Mouse (Mus musculus) kidney, postnatal 14 days (tissue): Measurements from ENCODE around the gene Raver2.
A peak's percentile ranks its signal among the peaks of the same experiment; 100 is the strongest.

ENCODE experiments used
- DNase-seq: peaks from one replicate; pipeline ENCODE4 v3.0.0; 2022; ENCODE audit warnings: mixed read lengths

The Raver2 gene

GRCm38 (mm10) chr4:101121002-101121401, 52.2 kb downstream of the Raver2 start:
- no peak for DNase-seq

GRCm38 (mm10) chr4:101135013-101135412, 66.2 kb downstream of the Raver2 start:
- DNase-seq, result no peak

GRCm38 (mm10) chr4:101135909-101136308, 67.1 kb downstream of the Raver2 start:
- DNase-seq, result no peak

- no peak for DNase-seq
These were observed 69.2 kb downstream of the Raver2 start for GRCm38 (mm10) chr4:101137975-101138374.

- no peak for DNase-seq
These were observed 73.0 kb downstream of the Raver2 start for GRCm38 (mm10) chr4:101141768-101142167.

GRCm38 (mm10) chr4:101143901-101144300, 75.1 kb downstream of the Raver2 start:
- no peak for DNase-seq

- no peak for DNase-seq
These were observed 75.6 kb downstream of the Raver2 start for GRCm38 (mm10) chr4:101144361-101144760.

DNA sequence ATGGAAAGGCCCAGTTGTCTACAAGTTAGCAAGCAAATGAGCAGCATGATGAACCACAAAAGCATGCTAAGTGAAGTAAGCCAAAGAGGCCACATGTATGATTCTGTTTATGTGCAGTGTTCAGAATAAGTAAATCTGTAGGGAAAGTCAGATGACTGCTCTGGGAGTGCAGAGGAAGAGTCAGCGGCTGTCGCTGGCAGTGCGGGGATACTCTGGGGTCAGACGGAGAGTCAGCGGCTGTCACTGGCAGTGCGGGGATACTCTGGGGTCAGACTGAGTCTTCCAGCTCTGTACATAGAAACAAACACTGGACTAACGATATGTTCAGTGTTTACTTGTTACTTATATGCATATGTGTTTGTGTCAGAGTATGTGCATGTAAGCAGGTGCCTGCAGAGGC, 76.0 kb downstream of the Raver2 start:
- no peak for DNase-seq

DNA sequence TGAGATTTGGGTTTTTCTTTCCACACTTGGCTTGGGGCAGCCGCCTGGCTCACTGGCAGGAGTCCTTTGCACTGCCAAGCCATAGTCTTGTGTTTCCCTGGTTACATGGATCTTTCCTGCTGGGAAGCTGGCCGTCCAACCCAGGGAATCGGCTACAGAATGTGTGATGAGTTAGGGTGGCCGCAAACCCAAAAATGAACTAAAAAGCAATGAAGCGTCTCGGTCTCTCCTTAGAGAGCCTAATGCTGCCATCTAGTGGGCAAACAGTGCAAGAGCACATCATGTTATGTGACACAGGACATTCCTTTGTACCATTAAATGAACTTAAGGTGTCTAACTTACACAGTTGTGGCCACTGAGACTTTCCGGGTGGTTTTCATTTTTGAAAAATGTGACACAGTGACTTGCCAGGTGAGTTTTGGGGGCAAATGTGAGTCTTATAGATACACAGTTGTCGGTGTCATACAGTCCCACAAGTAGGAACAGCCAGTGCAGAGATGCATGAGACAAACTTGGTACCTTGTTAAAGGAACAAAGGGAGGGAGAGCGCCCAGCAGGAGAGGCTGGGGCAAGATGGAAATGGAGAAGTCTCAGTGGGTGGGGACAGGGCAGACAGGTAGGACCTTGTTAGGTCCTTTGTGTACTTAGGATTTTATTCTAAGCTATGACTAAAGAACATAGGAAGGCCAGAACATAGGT, 77.4 kb downstream of the Raver2 start:
- peak; percentile 76 for DNase-seq

GRCm38 (mm10) chr4:101146891-101147655, 78.3 kb downstream of the Raver2 start:
- no peak for DNase-seq

GRCm38 (mm10) chr4:101155541-101155940, 86.8 kb downstream of the Raver2 start:
- no peak for DNase-seq

GRCm38 (mm10) chr4:101157476-101157875, 88.7 kb downstream of the Raver2 start:
- DNase-seq, result peak; percentile 56

DNA sequence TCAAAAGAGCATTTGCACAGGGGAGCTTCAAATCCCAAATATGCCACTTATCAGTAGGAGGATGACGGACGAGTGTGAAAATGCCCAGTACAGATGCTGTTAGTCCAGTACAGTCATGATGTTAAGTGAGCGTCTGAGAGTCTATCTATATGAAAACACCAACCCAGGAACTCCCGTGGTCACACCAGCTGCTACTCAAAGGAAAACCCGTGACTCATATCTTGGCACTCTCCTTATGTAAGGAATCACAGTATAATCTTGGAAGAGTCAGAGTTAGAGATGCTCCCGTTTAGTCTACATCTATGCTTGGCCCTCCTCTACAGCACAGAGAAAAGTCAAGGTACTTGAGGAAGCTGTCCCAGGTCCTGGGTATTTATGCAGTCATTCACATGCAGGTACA, 89.5 kb downstream of the Raver2 start:
- DNase-seq, result no peak

GRCm38 (mm10) chr4:101159191-101159764, 90.5 kb downstream of the Raver2 start:
- DNase-seq, result no peak

- DNase-seq, result no peak
These were observed 92.0 kb downstream of the Raver2 start for GRCm38 (mm10) chr4:101160821-101161220.

DNA sequence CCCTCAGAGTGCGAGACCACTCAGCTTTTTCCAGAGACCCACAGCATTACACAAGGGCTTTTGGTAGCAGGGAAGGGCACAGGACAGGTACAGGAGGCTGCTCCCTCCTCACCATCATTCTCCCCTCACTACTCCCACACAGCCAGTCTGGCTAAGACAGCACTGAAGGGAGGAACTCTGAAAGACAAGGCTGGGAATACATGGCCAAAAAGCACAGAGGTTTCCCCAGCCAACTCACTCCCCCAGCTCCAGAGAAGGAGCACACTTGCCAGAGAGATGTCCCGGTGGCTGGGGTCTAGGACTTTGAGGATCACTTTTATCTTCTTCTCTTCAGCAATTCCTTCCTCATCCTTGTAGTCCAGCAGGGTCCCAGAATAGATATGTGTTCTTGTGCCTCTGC, 95.4 kb downstream of the Raver2 start:
- DNase-seq, result no peak

GRCm38 (mm10) chr4:101164673-101165072, 95.9 kb downstream of the Raver2 start:
- DNase-seq, result no peak

DNA sequence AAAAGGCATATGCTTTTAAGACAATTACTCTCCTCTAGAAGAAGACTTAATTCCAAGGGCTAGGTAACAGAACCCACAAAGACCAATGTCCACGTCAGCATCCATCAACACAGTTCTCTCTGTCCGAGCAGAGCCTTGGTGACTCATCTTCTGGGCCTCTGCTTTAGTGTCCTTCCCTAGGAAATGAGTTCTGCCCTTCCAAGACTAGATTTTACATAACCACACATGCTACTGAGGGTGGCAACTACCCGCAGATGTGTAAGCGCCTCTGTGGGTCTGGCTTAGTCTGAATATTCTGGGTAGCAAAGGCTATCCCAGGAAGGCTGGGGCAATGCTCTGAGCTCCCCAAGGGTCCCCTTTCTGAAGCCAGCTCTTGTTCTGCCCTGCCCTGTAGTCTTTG, 97.0 kb downstream of the Raver2 start:
- DNase-seq, result no peak

GRCm38 (mm10) chr4:101167777-101168176, 99.0 kb downstream of the Raver2 start:
- no peak for DNase-seq

DNA sequence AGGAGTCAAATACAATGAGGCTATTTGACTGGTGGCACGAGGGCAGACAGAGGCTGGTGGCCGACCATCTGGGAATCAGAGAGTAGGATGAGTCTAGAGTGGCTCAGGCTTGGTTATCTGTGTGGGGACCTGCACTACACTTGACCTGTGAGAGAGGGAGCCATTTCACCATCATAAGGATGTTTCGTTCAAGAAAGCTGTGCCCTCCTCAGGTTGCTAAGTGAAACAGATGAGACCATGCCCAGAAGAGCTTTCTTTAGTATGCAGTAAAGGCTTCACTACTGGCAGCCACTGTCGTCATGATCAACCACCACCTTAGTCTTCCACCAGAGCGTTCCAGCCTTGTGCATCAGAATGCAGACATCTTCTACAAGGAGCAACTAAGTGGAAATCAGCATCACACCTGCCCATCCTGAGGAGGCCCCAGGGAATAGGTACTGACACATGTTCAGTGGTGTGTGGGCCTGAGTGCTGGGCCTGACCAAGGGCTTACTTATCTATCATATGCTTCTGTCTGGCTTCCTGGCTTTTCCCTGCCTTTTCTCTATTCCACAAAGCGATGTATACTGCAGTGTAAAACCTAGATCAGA, 99.5 kb downstream of the Raver2 start:
- peak; percentile 68 for DNase-seq

- DNase-seq, result no peak
These were observed 104.0 kb downstream of the Raver2 start for GRCm38 (mm10) chr4:101172738-101173137.

DNA sequence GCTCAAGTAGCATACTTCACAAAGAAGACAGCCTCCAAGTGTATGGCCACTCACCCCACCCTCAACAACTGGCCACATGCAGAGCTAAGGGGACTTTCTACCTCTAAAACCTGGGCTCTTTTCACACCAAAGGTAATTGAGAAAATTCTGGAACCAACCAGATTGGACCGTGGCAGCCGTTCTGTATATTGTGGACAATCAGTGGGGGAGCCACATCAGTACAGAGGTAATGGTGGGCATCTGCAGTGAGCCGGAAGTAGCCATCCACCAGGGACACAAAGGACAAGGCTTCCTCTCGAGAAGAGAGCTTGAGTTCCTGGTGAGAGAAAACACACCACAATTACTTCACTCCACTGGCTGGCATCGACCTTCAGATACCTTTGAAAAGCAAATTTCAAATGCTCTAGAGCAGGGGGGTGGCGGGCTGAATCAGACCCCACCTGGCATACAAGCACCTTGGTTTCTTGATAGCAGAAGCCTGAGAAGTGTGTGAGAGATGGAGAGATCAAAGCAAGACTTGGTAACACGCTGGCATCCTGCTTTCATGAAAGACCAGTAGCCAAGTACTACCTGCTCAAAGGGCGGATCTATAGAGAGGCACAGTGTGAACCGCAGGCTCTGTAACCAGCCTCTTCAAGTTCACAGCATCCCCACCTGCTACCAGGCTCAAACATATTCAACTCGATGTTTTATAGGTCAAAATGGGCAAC, 106.3 kb downstream of the Raver2 start:
- DNase-seq, result no peak

GRCm38 (mm10) chr4:101176123-101176522, 107.3 kb downstream of the Raver2 start:
- no peak for DNase-seq
